Mouse (Mus musculus): ENCODE results near the gene Armh4.
A peak's percentile ranks its signal among the peaks of the same experiment; 100 is the strongest.
"Not testable (repeated sequence)": the region's sequence is repeated elsewhere in the genome, so short reads cannot be mapped to it uniquely, and the experiment has no call there.

Armh4 gene

GRCm38 (mm10) chr14:49782715-49783531, at the start of gene Armh4:
Armh4 (minus strand) TSS chr14:49783383.
- DNase-seq: peak; percentile 51 to 65

- DNase-seq: peak; percentile 21 to 40
Measured at GRCm38 (mm10) chr14:49829192-49830171, 46.3 kb upstream of the Armh4 start.

DNA sequence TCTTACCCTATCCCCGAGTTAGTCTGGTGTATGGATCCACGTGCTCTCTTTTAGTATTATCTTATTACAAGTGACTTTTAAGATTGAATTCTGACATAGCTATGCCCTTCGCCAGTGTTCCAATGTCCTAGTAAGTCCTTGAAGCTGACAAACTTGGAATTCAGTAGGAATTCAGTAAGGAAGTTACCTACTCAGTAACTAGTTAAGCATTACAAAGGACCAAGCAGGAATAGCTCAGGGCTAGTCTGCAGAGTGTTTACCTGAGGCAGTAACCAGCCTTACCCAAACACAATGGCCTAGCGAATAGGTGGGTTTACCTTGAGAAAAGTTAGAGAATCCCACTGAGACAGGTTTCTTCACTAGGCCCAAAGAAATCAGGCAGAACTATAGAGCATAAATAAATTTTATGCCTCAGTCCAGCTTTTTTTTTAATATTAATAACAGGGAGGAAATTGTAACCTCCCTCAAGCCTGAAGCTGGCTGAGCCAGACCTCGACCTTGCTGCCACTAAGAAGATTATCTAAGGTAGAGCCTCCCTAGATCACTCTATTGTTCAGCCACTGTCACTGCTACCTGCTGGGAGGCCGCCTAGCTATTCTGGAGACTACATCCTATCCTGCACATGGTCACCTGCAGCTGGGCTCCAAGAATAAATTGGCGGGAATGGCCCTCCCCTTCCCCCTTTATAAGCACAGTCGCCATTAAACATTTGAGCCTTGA, 36.7 kb upstream of the Armh4 start:
- not testable (repeated sequence) for DNase-seq

GRCm38 (mm10) chr14:49818713-49819208, 35.6 kb upstream of the Armh4 start:
- not testable (repeated sequence) for DNase-seq

DNA sequence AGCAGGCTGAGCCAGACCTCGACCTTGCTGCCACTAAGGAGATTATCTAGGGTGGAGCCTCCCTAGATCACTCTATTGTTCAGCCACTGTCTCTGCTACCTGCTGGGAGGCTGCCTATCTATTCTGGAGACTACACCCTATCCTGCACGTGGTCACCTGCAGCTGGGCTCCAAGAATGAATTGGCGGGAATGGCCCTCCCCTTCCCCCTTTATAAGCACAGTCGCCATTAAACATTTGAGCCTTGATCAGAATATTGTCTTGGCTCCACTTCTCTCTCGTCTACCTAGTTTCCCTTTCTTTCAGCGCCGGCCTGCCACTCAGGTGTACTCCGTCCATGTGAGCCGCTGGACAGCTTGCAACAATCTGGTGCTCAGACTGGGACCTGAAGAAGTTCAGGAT, 29.8 kb upstream of the Armh4 start:
- DNase-seq: not testable (repeated sequence)

DNA sequence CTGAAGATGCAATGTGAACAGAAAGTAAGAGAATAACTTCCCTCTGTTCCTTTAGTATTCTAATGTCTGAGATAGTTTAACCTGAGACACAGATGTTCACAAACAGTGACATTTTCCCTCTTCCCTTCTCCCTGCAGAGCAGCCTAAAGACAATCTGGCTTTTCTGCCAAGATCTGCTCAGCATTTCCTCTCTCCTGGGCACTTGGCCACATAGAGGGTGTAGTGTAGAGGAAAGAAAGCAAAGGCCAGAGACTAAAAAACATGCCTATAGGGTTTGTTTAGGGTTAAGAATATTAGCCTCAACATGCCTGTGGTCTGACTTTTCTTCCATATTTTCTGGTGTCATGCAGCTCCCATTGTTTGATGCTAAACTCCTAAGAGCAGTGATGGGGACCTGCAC, 21.9 kb upstream of the Armh4 start:
- not testable (repeated sequence) for DNase-seq

- no peak for DNase-seq
Measured at GRCm38 (mm10) chr14:49801444-49801843, 18.3 kb upstream of the Armh4 start.

- DNase-seq: no peak
Measured at GRCm38 (mm10) chr14:49793948-49794347, 10.8 kb upstream of the Armh4 start.

GRCm38 (mm10) chr14:49790542-49790941, 7.4 kb upstream of the Armh4 start:
- DNase-seq: peak in 1 of 2 experiments; percentile 3

GRCm38 (mm10) chr14:49785793-49786192, 2.6 kb upstream of the Armh4 start:
- peak; percentile 26 to 40 for DNase-seq

DNA sequence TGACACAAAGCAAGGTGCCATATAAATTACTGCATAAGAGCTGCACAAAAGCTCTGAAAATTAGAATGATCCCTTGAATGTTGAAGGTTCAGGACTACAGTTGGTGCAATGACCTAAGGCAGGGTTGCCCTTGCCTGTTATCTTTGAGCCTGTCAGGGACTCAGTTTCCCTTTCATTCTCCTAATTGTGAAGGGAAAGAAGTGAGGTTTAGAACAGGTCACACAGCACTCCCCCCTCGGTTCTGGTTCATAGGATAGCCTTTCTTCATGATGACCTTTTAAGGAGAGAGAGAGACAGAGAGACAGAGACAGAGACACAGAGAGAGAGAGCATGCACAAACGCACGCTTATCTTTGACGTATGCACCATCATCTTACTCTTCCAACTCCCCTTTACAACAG, 683 bp upstream of the Armh4 start:
- no peak for DNase-seq

- no peak for DNase-seq
Measured at GRCm38 (mm10) chr14:49780416-49780815, 2.8 kb downstream of the Armh4 start.

- DNase-seq: not testable (repeated sequence)
Measured at GRCm38 (mm10) chr14:49777539-49777938, 5.6 kb downstream of the Armh4 start.

DNA sequence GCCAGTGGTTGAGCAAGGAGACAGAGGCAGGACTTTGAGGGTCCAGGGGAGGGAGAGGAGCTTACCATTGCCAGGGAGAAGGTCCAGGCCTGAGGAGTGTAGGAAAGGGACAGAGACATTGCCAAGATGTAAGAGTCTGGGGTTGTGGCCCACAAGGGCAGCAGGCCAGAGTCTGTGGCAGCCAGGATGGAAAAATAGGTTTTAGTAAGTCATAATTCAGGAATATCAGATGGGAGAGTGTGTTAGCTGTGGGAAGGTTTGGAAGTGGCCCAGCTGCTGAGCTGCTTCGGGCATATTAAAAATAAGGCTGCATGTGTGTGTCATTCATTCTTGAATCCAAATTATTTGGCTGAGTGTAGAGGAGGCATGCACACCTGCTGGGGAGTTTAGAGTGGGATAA, 11.4 kb downstream of the Armh4 start:
- DNase-seq: peak; percentile 6 to 10

GRCm38 (mm10) chr14:49766601-49767000, 16.6 kb downstream of the Armh4 start:
- no peak for DNase-seq

DNA sequence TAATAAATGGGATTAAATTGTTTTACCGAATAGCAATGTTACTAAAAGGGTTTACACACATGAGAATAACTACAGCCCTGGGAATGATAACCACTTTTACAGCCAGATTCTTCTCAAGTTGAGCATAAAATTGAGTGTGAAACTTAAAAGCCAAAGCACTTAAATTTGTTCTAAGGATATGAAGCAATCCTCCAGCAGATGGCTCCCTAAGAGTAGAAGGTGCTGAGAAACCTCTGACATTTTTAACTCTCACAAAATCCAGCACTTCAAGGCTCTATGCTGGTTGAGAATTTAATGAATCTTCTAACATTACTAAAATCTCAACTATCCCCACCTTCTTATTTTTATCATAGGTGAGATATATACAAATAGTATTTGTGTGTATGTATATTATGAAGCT, 27.3 kb downstream of the Armh4 start:
- DNase-seq: no peak

GRCm38 (mm10) chr14:49752614-49753013, 30.6 kb downstream of the Armh4 start:
- DNase-seq: no peak

DNA sequence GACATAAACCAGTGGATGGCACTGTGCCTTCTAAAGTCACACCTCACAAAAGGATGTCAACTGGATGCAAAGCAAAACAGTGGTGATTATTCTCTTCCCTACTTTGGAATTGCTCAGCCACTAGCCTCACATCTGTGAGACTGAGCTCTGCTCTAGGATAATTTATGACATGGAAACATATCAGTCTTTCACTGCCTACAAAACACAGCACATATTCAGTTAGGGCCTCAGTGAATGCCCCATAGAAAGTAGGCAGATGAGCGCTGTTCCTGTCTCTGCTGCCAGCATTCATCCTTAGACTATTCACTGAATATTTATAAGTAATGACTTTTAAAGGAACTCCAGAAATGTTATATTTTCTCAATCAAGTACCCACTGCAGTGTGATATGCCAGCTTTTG, 37.3 kb downstream of the Armh4 start:
- no peak for DNase-seq

DNA sequence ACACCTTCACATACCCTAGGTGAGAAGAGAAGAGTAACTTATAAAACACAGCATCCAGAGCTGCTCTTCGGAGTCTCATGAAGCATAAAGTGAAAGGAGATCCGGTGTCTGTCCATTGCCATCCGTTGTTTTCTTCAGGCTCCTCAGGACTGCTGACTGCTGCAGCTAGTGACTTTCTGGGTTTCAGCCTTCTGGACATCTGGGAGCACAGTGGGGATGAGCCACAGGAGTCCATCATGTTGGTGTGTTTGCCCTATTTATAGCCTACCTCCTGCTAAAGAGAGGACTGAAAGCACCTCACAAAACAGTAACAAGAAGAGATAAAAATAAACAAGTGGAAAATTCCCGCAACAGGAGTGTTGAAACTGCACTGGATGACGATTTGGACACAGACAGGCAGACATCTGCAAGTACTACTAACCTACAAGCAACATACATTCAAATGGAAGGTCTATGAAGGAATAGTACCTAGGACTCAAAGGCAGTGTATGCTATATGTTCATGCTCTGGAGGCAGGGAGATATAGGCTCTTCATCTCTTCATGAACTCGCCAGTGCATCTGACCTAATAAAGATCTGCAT, 39.1 kb downstream of the Armh4 start:
- no peak for DNase-seq

GRCm38 (mm10) chr14:49739328-49739727, 43.9 kb downstream of the Armh4 start:
- DNase-seq: no peak

DNA sequence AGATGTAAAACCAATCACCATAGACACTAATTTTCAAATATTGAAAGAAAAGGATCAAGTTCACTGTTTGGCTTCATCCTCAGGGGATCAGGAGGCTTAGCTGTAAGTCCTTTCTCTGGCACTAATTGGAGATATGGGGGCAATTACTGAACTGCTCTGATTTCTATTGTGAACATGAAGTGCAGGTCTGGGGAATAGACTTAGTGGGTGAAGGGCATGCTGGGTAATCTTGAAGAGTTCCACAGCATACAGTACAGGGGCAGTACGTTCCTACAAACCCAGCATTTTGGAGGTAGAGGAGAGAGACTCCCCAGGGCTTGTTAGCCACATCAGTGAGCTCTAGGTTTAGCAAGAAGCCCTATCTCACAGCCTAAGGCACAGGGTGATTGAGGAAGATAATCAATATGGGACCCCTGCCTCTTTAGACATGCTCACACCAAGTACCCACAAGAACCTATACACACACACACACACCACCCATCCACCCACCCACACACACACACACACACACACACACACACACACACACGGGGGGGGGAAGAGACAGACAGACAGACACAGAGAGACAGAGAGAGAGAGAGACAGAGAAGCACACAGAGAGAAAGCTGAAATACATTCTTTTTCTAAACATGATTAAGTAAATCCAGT, 44.6 kb downstream of the Armh4 start:
- DNase-seq: no peak

DNA sequence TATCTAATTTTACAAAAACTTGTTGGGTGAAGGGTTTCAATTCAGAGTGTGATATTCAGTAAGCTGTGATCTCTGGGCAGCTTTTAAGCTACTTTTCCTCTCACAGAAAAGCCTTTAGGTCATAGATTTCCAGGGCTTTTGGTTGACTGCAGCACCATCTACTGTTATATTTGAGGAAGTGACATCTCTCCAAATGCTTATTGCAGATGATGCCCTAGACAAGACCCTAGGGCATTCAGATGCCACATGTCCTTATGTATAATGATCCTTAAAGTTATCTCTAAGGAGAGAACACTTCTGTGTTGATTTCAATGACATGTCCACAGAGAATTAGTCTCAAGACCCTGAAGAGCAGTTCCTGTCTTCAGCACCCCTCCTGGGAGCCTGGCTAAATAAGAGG, 49.2 kb downstream of the Armh4 start:
- no peak for DNase-seq

Measured in lung, adult 18-20 months (tissue).